Mouse (Mus musculus): Measurements from ENCODE around the gene Mpig6b.
A peak's percentile ranks its signal among the peaks of the same experiment; 100 is the strongest.

Mpig6b gene

GRCm38 (mm10) chr17:35066084-35066483, at the start of gene Mpig6b:
Mpig6b (minus strand) TSS chr17:35066184.
- no peak for DNase-seq (ENCODE audit: low read depth)

- DNase-seq (ENCODE audit: low read depth): no peak
Measured at GRCm38 (mm10) chr17:35115046-35116019, 49.3 kb upstream of the Mpig6b start, which contains the start of gene Ly6g5b. Ly6g5b (minus strand) TSS chr17:35115428.

DNA sequence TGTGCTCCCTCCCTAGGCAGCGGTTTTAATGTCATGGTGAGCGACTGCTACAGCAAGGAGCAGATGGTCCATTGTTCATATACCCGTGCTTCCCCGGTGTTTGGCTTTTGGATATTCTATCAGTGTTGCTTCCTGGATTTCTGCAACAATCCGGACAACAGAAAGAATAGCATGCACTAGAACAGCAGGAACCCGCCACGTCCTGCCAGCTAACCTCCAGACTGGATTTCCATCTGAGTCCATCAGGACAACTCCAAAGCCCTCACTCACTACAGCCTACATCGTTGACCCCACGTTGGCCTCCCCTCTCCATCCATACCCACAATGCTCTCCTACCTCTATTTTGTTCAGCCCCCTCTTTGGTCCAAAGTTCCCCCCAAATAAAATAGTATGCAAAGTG, 45.8 kb upstream of the Mpig6b start:
- no peak for DNase-seq (ENCODE audit: low read depth)

- no peak for DNase-seq (ENCODE audit: low read depth)
Measured at GRCm38 (mm10) chr17:35108097-35108496, 42.1 kb upstream of the Mpig6b start, which contains the start of gene Ly6g5c. Ly6g5c (plus strand) TSS chr17:35108279.

DNA sequence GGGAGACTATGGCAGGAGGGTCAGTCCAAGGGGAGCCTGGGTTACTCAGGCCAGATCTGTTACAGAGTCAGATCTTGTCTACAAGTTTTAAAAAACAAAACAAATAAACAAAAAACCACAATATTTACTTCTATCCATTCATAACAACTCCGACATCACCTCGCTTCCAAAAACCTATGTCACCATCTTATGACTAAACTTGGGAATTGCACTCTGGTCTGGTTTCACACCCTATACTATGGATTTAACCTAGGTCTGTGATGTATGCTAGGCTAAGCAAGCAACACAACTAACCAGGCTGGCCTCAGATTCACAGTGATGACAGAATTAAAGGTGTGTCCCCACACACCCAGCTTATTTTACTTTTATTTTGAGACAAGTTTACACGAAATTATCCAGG, 40.5 kb upstream of the Mpig6b start:
- no peak for DNase-seq (ENCODE audit: low read depth)

- DNase-seq (ENCODE audit: low read depth): no peak
Measured at GRCm38 (mm10) chr17:35105740-35106389, 39.9 kb upstream of the Mpig6b start.

- no peak for DNase-seq (ENCODE audit: low read depth)
Measured at GRCm38 (mm10) chr17:35104754-35105153, 38.8 kb upstream of the Mpig6b start.

- no peak for DNase-seq (ENCODE audit: low read depth)
Measured at GRCm38 (mm10) chr17:35104079-35104478, 38.1 kb upstream of the Mpig6b start.

GRCm38 (mm10) chr17:35103221-35103690, 37.3 kb upstream of the Mpig6b start:
- DNase-seq (ENCODE audit: low read depth): no peak

GRCm38 (mm10) chr17:35102299-35102698, 36.3 kb upstream of the Mpig6b start:
- DNase-seq (ENCODE audit: low read depth): no peak

- no peak for DNase-seq (ENCODE audit: low read depth)
Measured at GRCm38 (mm10) chr17:35101161-35101560, 35.2 kb upstream of the Mpig6b start.

DNA sequence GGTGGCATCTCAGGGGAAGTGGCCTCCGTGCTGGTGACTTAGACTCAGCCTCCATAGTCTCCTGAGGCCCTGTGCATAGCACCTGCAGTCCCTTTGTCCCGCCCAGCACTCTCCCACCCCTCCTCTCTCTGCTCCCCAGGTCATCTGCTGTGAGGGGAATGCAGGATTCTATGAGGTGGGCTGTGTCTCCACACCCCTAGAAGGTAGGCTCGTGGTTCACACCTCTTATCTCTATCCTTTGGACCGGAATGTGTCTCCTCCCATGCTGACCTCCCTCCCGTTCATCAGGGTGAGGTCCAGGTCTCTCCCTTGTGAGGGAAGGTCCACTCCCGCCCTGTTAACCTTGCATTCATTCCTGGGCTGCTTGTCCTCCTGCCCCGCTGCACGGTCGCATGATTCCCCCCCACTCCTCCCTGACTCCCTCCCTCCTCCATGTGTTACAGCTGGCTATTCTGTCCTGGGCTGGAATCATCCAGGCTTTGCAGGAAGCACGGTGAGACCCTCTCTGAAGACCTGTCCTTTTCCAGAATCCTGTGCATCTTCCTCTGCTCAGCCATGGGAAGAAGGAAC, 34.3 kb upstream of the Mpig6b start:
- DNase-seq (ENCODE audit: low read depth): no peak

DNA sequence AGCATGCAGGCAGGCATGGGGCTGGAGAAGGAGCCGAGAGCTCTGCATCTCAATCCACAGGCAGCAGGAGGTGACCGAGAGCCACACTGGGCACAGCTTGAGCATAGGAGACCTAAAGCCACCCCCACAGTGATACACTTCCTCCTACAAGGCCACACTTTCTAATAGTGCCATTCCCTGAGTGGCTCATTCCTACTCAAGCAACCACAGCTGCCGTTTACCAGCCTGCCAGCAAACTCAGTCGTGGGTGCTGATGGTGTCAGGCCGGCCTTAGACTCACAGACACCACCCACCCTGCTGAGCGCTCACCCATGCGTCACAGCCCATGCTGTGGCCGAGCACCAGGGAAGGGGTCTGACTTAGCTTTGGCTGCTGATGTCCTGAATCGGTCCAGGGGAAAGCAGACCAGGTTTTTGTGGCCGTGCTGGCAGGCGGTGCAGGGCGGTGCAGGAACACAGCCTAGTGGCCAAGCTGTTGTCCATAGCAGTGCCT, 31.2 kb upstream of the Mpig6b start:
- no peak for DNase-seq (ENCODE audit: low read depth)

- no peak for DNase-seq (ENCODE audit: low read depth)
Measured at GRCm38 (mm10) chr17:35096597-35096996, 30.6 kb upstream of the Mpig6b start.

- no peak for DNase-seq (ENCODE audit: low read depth)
Measured at GRCm38 (mm10) chr17:35094475-35095365, 28.7 kb upstream of the Mpig6b start.

DNA sequence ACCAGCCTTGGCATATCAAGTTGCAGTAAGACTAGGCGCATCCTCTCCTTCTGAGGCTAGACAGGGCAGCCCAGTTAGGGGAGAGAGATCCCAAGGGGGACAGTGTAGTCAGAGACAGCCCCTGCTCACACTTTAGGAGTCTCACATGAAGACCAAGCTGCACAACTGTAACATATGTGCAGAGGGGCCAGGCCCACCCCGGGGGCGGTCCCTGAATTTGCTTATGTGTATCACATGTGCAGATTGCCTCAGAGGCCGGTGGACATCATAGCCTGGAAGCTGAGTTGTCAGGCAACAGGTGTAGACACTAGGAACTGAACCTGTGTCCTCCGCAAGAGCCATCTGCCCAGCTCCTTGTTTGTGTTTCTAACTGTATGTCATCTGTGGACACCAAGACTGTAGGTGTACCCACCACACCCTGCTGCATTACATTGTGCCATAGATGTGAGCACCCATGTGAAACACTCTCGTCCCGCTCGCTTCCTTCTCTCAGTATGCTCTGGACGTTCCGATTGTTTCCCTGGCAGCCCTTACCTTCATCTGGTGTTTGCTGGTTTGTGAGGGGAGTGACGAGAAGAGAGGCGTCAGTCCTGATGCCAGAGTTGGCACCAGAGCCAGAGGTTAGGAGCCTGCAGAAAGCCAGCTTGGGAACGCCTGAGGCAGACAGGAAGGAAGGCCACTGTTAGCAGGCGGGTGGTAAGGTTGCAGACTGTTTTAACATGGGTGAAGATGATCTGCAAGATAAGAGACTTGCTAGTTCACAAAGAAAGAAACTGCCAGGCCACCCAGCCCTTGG, 26.6 kb upstream of the Mpig6b start:
- DNase-seq (ENCODE audit: low read depth): no peak

- no peak for DNase-seq (ENCODE audit: low read depth)
Measured at GRCm38 (mm10) chr17:35090166-35090932, 24.4 kb upstream of the Mpig6b start.

DNA sequence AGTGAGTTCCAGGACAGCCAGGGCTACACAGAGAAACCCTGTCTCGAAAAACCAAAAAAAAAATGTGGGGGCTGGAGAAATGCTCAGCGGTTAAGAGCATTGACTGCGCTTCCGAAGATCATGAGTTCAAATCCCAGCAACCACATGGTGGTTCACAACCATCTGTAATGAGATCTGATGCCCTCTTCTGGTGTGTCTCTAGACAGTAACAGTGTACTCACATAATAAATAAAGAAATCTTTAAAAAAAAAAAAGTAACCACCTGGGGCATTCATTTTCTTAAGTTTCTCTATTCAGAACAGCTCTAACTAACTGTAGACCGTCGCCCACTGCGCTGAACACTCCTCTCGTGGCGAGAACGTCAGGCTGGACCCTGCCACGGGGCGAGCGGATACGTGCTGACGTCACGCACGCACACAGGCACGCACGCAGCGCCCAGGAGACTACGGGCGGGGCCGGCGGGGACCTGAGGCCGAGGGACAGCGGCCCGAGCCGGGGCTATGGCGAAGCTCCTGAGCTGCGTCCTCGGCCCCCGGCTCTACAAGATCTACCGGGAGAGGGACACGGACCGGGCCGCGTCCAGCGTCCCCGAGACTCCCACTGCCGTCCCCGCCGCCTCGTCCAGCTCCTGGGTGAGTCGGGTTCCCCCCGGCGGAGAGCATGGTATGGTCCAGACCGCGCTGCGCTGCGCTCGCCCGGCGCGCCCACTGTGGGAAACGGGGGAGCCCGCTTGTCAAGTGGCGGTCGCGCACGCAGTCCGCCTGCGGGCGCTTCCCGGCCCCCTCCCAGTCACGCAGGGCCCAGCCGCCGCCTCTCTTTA, 23.1 kb upstream of the Mpig6b start, which contains the start of gene Abhd16a:
Gene Abhd16a, plus strand, starts transcription at position 439 of the 820 bp plus-strand sequence.
- DNase-seq (ENCODE audit: low read depth): peak; percentile 83

DNA sequence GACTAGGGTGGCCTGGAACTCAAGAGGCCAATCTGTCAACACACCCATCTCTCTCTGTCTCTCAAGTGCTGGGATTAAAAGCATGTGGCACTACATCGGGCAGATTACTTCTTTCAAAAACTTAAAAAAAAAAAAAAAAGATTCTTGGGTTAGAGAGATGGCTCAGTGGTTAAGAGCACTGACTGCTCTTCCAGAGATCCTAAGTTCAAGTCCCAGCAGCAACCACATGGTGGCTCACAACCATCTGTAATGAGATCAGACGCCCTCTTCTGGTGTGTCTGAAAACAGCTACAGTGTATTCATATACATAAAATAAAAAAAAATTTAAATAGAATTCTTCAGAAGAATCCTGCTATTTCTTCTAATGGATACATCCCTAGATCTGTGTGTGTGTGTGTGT, 22.2 kb upstream of the Mpig6b start:
- DNase-seq (ENCODE audit: low read depth): no peak
